Mouse (Mus musculus): ENCODE data around the gene Dnajc9.
A peak's percentile ranks its signal among the peaks of the same experiment; 100 is the strongest.

Dnajc9 gene

DNA sequence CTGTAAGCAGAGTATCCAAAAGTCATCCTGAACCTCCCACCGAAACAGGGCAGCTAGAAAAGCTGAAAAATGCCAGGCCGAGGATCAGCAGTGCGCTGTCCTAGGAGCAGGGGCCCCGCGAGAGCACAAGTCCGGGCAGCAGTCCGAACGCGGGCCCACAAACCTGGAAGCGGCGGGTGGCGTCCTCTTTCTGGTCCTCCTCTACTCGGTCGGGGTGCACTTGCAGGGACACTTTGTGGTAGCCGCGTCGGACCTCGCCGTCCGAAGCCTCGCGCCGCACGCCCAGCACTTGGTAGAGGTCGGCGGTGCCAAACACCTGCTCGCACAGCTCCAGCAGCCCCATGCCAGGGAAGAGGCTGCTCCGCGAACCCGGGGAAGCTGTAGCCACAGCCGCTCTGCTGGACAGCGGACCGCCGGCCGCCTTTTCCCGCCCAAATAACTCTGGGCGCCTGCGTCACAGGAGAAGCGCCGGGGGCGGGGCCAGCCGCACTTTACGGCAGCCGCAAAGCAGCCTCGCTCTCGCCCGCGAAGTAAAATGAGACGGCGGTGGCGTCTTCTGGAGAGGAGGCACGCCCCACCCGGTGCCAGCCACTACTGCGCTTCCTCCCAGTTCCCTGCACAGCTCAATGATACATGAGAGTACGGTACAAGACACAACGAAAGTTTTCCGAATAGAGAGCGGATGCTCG, at the start of gene Dnajc9:
TSS of gene Dnajc9 (minus strand) at position 470 of the 689 bp plus-strand sequence.
- peak; percentile 92 to 96 for DNase-seq (ENCODE audit: low spot score in 2 of 2)

DNA sequence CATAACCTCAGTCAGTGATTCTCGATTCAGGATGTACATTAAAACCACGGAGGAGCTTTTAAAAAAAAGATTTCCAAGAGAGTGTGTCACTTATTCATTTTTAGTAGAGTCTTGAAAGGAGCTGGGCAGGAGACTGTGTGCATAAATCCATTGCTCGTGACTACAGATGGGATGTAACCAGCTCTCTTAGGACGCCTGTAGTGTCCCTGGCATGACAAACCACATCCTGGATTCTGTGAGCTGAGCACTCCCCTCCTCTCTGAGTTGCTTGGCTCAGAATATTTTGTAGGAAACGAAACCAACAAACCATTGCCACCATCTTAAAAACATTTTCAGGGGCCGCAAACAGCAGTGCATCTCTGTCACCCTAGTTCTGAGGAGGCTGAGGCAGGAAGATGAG, 48.3 kb upstream of the Dnajc9 start:
- no peak for DNase-seq (ENCODE audit: low spot score in 2 of 2)

DNA sequence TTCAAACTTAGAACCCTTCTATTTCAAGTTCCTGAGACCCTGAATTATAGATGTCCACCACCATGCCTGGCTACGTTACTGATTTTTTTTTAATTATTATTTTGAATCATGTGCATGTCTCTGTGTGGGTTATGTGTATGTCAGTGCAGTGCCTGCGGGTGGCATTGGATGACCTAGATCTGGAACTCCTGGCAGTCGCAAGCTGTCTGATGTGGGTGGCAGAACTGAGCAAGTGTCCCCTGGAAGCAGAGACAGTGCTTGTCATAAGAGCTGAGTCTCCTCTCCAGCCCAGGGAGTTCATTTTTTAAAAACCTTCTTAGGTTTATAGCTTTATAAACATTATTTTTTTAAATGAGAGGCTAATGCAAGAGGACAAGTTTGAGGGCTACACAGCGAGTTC, 43.7 kb upstream of the Dnajc9 start:
- DNase-seq (ENCODE audit: low spot score in 2 of 2): no peak

DNA sequence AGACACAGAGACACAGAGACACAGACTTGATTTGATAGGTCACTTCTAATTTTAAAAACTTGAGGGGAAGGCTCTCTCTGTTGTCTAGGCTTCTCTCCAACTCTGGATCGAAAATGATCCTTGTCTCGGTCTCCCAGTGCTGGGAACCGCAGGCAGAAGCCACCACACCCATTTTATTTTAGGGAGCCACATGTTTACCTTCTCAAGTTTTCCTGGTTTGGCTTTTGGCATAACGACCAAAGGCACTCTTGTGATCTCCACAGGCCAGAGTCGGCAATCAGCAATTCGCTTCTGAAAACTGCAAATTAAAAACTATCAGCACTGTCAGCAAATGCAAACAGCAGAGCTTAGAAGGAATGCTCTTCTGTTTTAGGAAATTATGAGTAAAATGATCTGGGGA, 43.0 kb upstream of the Dnajc9 start:
- no peak for DNase-seq (ENCODE audit: low spot score in 2 of 2)

DNA sequence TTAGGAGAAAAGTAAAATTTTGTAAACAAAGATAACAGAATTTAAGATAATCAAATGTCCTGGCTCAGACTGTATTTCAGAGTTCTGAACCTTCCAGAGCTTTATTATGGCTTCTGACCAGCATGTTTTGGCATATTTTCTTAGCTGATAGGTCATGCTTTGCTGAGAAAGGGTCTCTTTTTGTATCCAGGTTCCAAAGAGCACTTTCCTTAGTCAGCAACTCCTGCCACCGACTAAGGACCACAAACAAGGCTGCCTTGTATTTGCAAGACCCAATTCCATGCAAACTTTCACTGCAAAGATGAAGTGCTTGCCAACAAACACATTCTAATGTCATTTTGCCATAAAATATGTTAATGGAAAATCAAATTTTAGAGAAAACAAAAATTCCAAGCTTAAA, 41.1 kb upstream of the Dnajc9 start:
- DNase-seq (ENCODE audit: low spot score in 2 of 2): no peak

DNA sequence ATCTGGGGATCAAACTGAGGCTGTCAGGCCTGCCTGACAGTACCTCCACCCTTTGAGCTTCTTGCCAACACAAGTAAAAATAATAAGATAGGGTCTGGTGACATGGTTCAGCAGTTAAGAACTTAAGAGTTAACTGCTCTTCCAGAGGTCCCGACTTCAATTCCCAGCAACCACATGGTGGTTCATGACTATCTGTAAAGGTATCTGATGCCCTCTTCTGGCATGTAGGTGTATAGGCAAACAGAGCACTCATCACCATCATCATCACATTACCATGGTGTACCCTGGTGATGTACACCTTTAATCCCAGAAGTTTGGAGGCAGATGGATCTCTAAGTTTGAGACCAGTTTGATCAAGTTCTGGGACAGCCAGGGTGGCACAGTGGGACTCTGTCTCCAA, 39.9 kb upstream of the Dnajc9 start:
- DNase-seq (ENCODE audit: low spot score in 2 of 2): no peak

DNA sequence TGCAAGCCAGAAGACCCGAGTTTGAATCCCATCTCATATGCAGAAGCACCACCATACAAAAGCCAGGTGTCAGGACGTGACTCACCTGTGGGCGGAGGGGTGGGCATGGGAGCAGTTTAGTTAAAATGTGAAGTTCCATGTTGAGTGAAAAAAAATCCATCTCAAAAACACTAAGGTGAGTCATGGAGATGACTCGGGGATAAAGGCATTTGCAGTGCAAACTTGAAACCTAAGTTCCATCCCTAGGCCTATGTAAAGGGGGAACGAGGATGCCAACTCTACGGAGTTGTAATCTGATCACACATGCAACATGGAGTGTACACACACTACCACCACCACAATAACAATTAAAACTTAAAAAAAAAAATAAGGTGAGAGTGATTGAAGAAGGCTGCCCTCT, 34.3 kb upstream of the Dnajc9 start:
- DNase-seq (ENCODE audit: low spot score in 2 of 2): no peak

DNA sequence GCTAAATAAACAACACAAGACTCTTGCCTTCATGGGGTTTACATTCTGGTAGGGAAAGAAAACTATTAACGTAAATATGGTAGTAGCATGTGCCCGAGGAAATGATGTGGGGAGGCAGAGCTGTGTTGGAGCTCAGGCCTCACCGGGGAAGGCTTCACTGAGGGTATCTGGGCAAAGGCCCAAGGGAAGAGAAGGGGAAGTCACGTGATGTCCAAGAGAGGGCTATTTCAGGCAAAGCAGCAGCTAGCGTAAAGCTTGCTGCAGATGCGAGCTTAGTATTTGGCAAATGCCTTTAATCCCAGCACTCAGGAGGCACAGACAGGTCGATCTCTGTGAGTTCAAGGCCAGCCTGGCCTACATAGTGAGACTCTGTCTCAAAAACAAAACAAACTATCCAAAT, 33.5 kb upstream of the Dnajc9 start:
- no peak for DNase-seq (ENCODE audit: low spot score in 2 of 2)

DNA sequence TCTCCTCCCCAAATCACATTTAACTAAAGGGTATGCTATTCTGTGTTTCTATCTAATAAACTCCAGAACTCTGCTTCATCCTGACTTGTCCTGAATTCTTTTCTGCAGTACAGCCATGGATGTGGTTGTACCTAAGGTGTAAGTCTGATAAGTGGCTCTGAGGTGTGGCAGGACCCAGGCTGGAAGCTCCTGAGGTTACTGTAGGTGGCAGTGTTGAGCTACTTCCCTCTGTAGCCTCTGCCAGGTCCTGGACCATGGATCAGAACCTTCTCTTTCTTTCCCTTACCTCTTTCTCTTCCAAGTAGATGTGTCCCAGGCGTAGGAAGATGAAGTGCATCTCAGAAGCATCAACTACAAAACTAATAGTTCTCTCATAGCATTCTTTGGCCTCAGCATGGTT, 11.4 kb upstream of the Dnajc9 start:
- DNase-seq (ENCODE audit: low spot score in 2 of 2): no peak

DNA sequence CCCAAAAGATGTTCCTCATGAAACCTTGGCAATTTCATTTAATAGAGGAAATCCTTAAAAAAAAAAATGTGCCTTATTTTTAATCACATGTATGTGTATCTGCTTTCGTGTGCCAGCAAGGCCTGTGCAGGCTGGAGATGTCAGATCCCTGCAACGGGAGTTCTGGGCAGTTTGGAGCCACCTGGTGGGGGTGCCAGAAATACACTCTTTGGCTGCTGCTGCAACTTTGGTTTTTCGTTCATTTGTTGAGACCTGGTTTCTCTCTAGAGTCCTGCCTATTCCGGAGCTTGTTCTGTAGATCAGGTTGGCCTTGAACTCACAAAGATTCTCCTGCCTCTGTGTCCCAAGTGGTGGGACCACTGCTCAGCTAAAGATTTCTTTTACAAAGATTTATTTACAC, 10.2 kb upstream of the Dnajc9 start:
- no peak for DNase-seq (ENCODE audit: low spot score in 2 of 2)

DNA sequence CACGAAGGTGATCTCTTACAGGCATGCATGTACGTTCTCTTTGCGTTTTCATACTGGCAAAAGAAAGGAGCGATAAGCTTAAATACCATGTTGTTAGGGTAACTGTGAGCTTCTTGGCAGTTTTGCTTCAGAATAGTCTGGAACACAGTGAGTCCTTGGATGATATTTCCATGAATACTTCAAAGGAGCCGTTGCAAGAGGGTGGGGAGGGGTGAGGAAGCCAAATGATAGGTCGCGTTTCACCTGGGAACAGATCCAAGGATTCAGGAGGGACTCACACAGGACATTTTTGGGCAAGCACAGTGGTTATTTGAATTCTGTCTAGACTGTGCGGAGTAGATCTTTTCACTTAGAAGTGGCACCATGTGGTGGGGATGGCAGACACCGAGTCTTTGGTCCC, 8.5 kb upstream of the Dnajc9 start:
- DNase-seq (ENCODE audit: low spot score in 2 of 2): no peak

DNA sequence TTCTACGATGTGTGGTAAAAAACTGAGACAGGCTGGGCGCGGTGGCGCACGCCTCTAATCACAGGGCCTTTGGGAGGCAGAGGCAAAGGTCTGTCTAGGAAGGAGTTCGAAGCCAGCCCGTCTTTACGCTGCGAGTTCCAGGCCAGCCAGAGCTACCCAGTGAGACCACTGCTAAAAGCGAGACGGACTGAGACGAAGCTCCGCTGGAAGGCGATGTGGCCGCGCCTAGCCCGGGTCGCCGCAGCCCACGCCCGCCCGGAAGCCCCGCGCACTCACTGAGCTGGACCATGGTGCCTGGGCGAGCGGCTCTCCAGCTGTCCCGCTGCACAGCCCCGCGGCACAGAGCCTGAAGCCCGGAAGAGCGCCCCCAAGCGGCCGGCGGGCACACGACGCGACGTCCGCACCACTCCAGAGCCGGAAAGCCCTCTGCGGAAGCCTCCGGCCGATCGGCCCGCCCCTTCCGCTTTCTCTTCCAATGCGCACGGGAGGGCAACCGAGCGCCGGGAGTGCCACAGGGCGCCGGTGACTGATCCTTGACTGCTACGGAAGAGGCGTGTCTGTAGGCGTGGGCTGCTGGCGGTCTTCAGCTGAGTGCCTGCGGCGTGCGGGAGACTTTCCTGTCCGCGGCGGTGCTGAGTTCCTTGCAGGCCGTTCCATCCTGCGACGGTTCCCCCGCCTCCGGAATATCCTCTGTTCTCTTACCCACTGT, 4.6 kb upstream of the Dnajc9 start, which contains the start of gene Mrps16:
TSS of gene Mrps16 (minus strand) at position 430 of the 709 bp plus-strand sequence.
- DNase-seq (ENCODE audit: low spot score in 2 of 2): peak; percentile 94

DNA sequence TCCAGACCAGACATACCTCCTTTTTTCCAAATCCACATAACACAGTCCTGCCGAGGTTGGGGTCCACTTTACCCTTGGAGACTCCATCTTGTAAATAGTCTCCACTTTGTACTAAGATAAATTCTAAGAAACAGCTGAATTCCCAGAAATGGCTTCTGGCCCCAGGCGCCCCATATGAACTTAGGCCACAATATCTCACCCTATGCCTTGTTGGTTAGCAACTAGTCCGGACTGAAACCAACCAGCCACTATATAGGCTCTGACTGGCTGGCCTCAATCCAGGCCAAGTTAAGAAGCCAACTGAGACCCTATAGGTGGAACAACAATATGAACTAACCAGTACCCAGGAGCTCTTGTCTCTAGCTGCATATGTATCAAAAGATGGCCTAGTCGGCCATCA, 3.6 kb upstream of the Dnajc9 start:
- DNase-seq (ENCODE audit: low spot score in 2 of 2): no peak

DNA sequence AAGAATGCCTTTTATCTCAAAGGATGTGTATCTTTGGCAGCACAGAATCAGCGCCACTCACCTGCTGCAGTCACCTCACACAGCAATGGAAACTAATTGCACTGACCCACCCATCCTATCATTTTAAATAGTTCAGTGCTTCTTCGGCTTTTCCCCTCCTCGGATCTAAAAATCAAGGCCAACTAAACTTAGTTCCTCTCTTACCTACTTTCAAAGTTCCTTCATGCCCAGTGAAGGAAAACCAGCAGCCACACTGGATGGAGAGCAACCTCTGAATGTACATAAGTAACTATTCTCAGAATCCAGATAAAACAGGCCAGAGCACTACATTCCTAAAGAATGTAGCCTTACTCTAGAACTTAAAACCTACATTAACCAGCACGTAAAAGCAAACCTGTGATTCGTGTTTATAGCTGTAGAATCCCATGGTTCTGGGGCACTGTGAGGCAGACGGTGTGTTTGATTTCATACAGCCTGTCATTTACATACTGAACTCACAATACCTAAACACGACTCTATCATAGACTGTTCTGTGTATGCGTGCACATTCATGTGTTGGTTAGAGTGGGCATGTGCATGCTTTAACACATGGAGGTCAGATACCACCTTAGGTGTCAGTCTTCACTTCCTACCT, 853 bp upstream of the Dnajc9 start:
- DNase-seq (ENCODE audit: low spot score in 2 of 2): no peak

DNA sequence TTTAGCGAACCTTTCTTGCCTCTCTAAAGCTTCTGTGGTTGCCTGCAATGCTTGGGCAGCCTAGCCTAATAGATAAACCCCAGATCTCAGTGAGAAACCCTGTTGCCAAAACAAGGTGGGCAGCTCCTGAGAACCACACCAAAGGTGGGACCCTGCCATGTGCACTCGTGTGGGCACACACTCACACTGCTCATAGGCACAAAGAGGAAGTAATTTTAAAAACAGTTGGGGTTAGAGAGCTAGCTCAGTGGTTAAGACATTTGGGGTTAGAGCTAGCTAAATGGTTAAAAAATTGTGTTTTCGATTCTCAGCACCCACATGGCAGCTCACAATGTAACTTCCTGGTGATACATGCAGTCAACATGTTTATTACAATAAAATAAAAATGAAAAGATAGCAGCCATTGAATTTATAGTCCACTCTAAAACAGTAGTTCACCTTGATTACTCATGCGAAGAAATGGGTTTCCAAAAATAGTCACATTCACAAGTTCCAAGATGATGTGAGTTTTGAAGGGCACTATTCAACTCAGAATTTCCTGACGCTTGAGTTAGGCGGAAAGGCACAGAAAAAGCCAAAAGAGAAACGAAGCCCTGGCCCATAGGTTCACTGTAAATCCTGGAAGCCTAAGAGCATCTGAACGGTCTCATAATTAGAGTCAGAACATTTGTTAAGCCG, 8.8 kb downstream of the Dnajc9 start:
- no peak for DNase-seq (ENCODE audit: low spot score in 2 of 2)

DNA sequence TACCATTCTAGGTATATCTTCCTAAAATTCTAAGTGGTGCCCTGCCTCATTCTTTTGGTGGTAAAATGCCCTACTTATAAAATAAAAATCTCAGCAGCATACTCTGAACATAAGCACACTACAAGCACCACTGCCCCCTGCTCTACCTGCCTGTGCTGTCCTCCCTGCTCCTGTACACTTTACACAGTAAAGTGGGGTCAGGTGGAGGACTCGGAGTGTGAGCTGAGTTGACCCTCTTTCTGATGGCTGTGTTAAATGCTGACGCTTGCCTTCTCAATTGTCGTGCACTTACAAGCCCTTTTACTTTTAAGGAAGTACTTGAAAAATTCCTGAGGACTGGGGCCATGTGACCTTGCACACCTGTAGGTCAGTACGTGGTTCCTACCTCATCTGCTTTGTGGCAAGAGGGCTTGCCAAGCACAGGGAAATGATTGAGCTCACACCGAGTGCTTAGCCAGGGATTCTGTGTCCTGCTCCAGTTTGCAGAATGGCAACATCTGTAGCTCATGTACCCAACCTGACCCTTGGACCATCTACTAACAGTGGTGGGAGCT, 9.5 kb downstream of the Dnajc9 start:
- no peak for DNase-seq (ENCODE audit: low spot score in 2 of 2)

DNA sequence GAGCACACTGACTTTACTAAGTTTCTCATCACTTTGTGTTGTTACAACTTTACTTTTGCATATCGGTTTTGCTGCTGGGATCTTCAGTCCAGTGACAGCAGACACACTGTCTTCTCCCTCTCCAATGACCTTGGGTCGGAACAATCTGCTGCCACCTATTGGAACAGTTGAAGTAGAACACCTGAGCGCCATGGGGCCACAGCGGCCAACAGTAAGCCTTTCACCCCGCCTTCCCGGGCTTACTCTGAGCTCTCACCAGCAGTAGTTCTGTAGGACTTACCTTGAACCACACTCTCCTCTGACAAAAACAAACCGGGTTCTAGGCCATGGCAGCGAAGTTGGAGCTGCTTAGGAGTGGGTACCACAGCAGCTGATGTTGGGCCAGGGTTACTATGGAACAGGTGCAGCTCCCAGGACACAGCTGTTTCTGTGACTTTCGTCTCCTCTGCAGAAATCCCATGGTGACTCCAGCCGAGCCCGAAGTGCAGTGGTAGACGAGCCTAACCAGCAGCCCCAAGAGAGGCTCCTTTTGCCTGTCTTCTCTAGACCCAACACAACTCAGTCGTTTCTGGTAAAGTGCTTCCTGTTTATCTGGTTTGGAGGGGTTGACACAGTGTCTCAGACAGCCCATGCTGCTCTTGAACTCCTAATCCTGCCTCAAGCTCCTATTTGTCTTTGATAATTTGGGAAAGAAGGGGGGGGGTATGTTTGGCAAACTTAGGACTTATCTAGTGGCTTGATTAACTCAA, 10.2 kb downstream of the Dnajc9 start:
- DNase-seq (ENCODE audit: low spot score in 2 of 2): peak in 1 of 2 experiments; percentile 35

DNA sequence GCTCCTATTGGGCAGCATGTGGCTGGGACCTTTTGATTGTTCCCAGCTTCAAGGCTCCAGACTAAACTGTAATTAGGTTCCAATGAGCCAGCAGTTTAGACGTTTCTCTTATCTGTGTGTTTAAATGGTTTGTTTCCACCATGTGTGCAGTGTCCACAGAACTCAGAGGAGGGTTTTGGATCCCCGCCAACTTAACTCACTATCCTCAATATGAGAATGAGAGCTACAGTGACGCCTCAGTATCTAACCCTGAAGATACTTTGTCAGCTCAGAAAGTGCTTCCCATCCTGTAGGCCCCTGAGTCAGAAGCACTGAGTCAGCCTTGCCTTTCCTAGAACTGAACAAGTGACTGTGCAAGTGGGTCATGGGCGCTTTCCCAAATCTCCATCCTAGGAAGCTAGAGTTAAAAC, 11.6 kb downstream of the Dnajc9 start:
- no peak for DNase-seq (ENCODE audit: low spot score in 2 of 2)

DNA sequence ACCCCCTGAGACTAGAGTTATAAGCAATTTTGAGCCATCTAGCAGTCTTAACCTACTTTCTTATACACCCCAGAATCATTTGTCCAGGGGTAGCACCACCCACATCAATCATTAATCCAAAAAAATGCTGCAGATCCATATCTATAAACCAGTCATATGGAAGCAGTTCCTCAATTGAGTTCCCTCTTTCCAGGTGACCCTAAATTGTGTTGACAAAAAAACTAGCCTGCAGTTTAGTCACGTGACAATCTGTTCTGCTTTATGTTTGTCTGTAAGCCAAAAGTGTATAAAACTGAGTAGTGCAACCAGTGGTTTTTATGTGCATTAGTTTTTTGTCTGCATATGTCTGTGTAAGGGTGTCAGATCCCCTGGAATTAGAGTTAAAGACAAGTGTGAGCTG, 16.9 kb downstream of the Dnajc9 start:
- DNase-seq (ENCODE audit: low spot score in 2 of 2): no peak

DNA sequence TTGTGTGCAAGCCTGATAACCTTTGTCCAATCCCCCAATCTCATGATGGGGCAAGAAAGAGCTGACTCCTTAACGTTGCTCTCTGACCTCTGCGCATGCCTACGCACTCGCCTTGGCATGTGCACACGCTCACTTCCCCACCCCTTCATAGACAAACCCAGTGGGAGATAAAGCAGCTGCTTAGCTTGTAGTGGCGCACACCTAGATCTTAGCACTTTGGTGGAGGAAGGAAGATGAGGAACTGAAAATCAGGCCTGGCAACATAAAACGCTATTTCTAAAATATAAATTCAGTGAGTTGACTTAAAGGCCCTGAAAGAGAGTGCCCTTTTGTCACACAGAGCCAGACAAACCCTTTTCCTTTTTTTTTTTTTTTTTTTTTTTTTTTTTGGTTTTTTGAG, 17.9 kb downstream of the Dnajc9 start:
- DNase-seq (ENCODE audit: low spot score in 2 of 2): no peak

DNA sequence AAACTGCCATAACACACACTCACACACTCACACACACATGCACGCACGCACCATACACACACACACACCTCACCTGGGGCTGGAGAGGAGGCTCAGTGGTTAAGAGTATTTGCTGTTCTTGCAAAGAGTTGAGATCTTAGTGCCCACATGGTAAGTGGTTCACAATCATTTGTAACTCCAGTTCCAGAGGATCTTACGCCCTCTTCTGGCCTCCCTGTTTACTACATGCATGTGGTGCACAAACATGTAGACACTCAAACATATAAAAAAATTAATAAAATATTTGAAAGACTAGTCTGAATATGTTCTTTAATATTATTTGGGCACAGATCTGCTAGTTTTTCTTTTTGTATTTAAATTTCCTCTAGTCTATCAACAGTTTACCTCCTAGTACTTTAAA, 20.4 kb downstream of the Dnajc9 start:
- DNase-seq (ENCODE audit: low spot score in 2 of 2): no peak
